Mouse (Mus musculus) heart, postnatal 14 days (tissue): Measurements from ENCODE around the gene Ssh2. TPM values are rescaled to one million over a fixed set of nuclear protein-coding genes. Genes with fewer than 3 reads are reported as not detected.

Experiments used
- DNase-seq, 2 experiments: peaks; one replicate each; pipeline ENCODE4 v3.0.0; 2021 to 2022
- intact Hi-C: fragments of 180-260 bp; cut with DNase I; formaldehyde crosslinking; loops from one replicate; pipeline ENCODE4 v1.15.1; 2025
- total RNA-seq, 2 experiments: library from RNA; stranded (reverse); gene quantifications; 2 replicates each; pipeline ENCODE4 v1.2.3; 2021

Ssh2 gene
- total RNA-seq, 2 experiments from 2014 or later, result 83.2 to 95.0 TPM

DNA sequence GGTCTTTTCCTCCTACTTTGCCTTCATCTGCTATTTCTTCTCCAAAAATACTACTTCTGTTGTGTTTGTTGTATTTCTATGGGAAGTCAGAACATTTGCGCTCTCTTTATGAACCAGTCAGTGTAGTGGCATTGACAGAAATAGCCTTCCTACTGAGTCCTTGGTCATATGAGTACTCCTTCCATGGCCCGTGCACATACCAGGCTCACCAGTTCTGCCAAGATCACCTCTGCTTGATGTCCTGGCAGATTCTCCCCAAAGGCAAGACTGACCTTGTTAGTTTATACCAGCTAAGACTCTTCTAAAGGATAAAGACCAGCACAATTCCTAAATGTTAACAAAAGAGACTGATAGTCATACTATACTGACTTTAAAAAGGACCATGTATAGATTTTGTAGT, 235.6 kb downstream of the Ssh2 start:
- no peak for DNase-seq
- intact Hi-C loops, result no loop called here

DNA sequence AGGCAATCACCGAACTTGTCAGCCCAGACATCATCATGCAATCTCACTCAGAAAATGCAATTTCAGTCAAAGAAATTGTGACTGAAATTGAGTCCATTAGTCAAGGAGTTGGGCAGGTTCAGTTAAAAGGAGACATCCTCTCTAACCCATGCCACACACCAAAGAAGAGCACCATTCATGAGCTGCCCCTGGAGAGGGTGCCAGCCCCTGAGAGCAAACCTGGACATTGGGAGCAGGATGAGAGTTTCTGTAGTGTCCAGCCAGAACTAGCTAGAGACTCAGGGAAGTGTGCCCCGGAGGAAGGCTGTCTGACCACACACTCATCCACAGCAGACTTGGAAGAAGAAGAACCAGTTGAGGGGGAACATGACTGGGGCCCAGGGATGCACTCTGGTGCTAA, 237.3 kb downstream of the Ssh2 start:
- intact Hi-C loops, result no loop called here
- no peak for DNase-seq

GRCm38 (mm10) chr11:77455770-77456510, 239.9 kb downstream of the Ssh2 start:
- peak in 1 of 2 experiments; percentile 1 for DNase-seq
- intact Hi-C loops, result no loop called here

DNA sequence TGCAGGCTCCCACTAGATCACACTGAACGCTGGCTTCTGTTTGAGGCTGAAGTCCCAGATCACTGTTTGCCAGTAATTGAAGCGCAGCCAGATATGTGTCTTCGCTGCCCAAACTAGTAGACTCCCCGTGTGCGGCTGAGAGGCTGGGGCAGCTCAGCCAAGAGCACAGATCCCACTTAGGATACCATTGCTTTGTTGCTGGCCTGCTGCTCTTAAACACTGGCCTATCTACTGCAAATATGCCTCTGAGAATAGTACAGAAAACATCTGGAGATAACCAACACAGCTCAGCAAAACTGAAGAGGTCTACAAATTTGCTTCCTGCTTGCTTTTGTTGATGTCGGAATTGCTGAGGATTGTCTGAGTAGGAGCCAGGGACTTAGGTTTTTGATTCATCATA, 240.8 kb downstream of the Ssh2 start:
- DNase-seq, result peak; percentile 64 to 68
- intact Hi-C loops, result no loop called here

DNA sequence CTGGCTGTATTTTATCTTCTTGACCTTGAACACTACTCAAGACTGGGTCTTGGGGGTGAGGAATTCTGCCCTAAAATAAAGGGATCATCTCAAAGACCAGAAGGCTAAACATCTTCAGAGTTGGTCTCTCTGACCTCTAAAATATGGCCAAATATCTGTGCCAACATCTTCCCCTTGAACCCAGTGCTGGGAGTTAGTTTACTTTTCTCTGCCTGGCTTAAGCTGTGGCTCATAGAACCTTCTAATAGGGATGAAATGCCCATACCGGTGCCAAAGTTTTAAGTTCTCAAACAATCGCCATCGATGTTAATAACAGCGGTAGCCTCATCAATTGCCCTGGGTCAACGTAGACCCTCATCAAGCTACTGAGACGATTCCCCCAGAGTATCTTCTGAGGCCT, 245.8 kb downstream of the Ssh2 start:
- intact Hi-C loops, result no loop called here
- no peak for DNase-seq

GRCm38 (mm10) chr11:77462283-77463100, 246.4 kb downstream of the Ssh2 start, which contains the start of gene Coro6:
TSS of gene Coro6 (plus strand) at chr11:77462411.
- intact Hi-C loops, result no loop called here

DNA sequence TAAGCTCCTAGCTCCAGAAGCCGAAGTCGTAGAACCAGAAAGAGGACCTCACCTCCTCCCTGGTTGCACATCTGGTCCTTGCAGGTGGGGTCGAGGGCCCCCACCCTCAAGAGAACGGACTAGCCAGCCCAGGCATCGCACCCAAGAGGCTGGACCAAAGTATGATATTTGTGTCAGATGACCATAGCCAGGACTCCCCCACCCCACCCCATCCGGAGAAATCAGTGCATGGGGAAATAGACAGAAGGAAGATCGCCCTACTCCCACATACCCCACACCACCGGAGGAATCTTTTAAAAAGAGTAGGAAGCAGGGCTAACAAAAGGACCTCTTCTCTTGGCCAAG, 247.0 kb downstream of the Ssh2 start:
- intact Hi-C loops, result no loop called here
- no peak for DNase-seq

More at GRCm38 (mm10) chr11:77462283-77463100, 246.4 kb downstream of the Ssh2 start, which contains the start of gene Coro6:
- peak; percentile 88 to 89 for DNase-seq

- intact Hi-C loops, result no loop called here
- peak in 1 of 2 experiments; percentile 32 for DNase-seq
Measured at GRCm38 (mm10) chr11:77463786-77464185, 247.7 kb downstream of the Ssh2 start.

DNA sequence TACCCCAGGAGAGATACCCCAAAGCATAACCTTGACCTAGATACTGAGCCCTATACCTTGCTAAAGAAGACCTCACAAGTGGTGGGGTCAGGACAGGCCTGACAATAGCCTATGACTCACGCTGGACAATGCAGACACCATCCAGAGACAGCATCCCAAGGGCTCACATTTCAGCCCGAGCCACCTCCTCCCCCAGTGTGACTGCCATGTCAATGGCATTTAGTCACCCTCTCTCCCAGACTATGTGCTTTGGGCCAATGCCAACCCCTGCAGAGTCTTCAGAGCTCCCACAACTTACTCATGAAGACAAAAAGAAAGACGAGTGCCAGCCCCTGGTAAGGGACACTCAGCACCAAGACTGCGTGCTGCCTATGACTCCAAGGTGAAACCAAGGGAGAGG, 248.6 kb downstream of the Ssh2 start:
- peak in 1 of 2 experiments; percentile 53 for DNase-seq
- intact Hi-C loops, result loop anchor here (5.0 kb wide), 2 partner anchors 147 to 362 kb away; no protein-coding TSS in a partner anchor

DNA sequence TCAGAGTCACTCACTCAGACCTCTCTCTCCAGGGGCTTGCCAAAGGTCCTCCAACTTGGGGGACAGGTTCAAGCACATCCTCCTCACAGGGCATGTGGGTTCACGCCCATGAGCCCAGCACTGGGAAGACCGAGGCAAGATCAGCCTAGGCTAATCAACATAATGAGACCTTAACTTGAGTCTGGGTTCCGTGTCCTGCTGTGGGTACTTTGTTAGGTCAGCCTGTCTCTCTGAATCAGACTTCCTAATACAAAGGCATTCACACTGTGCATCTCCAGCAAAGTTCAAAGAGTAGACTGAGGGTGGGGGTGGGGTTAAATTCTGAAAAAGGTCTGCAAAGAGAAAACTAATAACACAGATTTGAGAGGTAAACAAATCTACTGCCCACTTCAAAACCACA, 249.0 kb downstream of the Ssh2 start:
- DNase-seq, result no peak
- intact Hi-C loops, result loop anchor here (5.0 kb wide), 2 partner anchors 148 to 363 kb away; no protein-coding TSS in a partner anchor

DNA sequence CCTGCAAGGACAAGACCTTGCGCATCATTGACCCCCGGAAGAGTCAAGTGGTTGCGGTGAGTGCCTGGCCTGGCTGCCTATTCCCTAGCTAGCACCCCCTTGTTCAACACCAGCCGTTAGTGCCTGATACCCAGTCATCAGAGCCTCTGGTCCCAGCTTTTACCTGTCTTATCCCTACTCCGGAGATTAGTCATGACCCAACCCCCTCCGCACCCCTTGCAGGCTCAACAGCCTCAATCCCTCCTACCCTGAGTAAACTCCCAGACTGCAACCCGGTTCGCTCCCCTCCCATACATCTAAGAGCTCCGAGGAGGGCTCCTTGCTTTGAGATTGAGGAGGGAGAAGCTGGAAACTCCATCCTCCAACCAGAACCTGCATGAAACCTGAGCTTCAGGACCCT, 250.5 kb downstream of the Ssh2 start:
- intact Hi-C loops, result loop anchor here (5.0 kb wide), 2 partner anchors 149 to 364 kb away; no protein-coding TSS in a partner anchor
- DNase-seq, result no peak

GRCm38 (mm10) chr11:77467157-77467556, 251.1 kb downstream of the Ssh2 start:
- DNase-seq, result peak; percentile 85 to 87
- intact Hi-C loops, result loop anchor here (1.0 to 5.0 kb wide), 3 partner anchors 150 to 365 kb away; no protein-coding TSS in a partner anchor

DNA sequence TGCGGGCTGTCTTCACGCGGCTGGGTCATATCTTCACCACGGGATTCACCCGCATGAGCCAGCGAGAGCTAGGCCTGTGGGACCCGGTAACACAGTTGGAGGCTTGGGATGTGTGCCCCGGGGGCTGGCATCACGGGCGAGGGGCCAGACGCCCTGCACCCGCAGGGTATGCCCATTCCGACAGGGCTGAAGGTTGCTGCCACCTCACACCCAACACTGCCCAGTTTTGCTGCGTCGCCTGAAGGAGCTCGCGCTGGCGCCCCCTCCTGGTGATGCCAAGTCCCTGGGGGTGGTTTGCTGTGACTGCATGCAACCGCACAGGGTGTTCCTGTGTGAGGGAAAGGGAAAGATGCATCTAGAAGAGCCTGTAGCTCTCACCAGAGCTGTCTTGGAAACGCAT, 251.7 kb downstream of the Ssh2 start:
- DNase-seq, result peak; percentile 83 to 87
- intact Hi-C loops, result loop anchor here (1.0 to 5.0 kb wide), 3 partner anchors 150 to 365 kb away; no protein-coding TSS in a partner anchor

DNA sequence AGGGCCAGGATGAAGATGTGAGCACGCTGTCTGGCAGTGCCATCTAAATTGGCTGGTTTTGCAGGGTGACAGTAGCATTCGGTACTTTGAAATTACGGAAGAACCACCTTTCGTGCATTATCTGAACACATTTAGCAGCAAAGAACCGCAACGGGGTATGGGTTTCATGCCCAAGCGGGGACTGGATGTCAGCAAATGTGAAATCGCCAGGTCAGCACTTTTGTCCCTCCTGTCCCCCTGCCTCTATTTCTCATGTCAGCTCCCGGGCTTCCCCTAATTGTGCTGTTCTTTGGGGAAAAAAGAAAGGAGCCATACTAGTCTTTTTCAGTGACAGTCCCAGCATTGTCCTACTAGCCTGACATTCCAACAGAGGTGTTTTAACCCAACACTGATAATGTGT, 252.3 kb downstream of the Ssh2 start:
- intact Hi-C loops, result loop anchor here (5.0 kb wide), 2 partner anchors 151 to 366 kb away; no protein-coding TSS in a partner anchor
- DNase-seq, result no peak

DNA sequence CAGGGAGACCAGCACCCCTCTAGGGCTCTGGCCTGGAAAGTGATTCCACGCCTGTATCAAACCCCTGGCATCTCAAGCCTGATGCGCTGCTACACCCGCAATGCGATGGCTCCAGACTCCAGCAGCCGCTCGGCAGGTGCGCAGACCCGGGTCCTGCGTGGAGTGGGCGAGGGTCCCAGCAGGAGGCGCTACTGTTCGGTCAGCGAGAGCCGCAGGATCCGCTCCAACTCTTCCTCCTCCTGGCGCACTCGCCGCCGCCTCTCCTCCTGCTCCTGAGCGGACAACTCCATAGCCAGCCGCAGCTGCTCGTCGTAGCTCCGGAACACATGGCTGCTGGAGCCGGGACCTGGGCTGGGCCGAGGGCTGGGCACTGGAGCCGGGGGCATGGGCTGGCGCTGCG, 255.3 kb downstream of the Ssh2 start:
- intact Hi-C loops, result no loop called here
- DNase-seq, result no peak

GRCm38 (mm10) chr11:77472775-77473174, 256.7 kb downstream of the Ssh2 start:
- intact Hi-C loops, result no loop called here

DNA sequence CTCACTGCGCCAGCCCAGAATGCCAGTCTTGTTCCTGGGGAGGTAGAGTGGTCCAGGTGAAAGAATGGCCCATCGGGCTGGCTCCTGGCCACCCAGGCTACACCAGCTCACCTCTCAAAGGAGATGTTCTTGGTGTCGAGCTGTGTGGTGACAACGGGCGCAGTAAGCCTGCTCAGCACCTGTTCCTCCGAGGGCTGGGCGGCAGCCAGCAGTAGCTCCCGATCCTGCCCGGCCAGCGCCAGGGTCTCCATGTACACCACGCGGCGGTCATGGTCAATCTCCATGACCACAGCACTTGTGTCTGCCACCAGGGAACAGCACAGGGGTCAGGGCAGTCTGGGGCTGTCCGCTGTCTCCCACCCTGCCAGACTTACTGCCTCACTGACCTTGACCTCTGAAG, 260.1 kb downstream of the Ssh2 start:
- no peak for DNase-seq
- intact Hi-C loops, result no loop called here

More at GRCm38 (mm10) chr11:77472775-77473174, 256.7 kb downstream of the Ssh2 start:
- peak in 1 of 2 experiments; percentile 35 for DNase-seq

DNA sequence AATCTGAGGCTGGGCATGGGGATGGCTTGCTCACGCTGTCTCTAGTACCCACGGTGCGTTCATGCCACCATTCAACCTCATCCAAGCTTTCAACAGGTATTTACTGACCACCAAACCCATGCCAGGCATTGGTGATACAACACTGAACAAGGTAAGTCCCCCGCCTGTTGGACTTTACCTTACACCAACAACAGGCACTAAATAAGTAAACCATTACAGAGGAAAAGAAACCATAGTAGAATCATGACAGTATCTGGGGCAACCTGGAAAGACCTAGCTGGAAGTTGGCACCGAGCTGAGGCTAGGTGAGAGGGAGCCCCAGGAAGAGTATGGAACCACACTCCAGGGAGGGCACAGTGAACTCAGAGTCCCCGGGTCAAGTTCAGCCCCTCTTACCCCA, 260.8 kb downstream of the Ssh2 start:
- intact Hi-C loops, result no loop called here
- DNase-seq, result no peak

- no peak for DNase-seq
Measured at GRCm38 (mm10) chr11:77483043-77483442, 267.0 kb downstream of the Ssh2 start.

GRCm38 (mm10) chr11:77483510-77484255, 267.6 kb downstream of the Ssh2 start:
- intact Hi-C loops, result no loop called here

More at GRCm38 (mm10) chr11:77483043-77483442, 267.0 kb downstream of the Ssh2 start:
- intact Hi-C loops, result no loop called here

More at GRCm38 (mm10) chr11:77483510-77484255, 267.6 kb downstream of the Ssh2 start:
- DNase-seq, result no peak
